Mouse (Mus musculus): ENCODE data around the gene Polr3k.

The Polr3k gene

DNA sequence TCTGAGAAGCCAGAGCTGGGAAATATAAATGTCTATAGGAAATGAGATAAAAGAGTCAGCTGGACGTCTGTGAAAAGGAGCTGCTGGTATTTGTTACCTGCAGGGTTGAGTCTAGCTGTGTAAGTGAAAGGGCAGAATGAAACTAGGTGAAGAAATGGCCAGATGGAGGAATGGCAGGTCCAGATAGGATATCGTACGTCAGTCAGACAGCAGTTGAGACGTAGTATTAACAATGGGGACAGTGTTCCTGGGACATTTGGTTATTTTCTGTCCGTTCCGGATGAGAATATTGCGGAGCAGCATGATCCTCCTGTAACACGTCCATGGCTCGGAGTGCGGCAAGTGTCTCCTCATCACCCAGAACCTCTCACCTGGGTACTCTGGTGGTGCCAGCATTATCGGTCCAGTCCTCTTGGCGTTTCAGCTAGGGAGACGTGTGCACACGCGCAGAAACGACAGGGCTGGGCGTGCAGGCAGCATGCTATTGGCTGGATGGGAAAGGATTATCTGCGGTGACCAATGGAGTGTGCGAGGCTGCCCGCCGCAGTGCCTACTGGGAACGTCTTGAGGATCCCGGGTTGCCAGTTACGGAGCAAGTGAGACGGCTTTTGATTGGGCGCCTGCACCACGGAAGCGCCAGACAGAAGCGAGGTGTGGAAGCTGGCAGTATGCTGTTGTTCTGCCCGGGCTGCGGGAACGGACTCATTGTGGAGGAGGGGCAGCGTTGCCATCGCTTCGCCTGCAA, at the start of gene Polr3k:
TSS of gene Polr3k (plus strand) at position 547 of the 745 bp plus-strand sequence.
- peak; percentile 88 to 93 for DNase-seq

DNA sequence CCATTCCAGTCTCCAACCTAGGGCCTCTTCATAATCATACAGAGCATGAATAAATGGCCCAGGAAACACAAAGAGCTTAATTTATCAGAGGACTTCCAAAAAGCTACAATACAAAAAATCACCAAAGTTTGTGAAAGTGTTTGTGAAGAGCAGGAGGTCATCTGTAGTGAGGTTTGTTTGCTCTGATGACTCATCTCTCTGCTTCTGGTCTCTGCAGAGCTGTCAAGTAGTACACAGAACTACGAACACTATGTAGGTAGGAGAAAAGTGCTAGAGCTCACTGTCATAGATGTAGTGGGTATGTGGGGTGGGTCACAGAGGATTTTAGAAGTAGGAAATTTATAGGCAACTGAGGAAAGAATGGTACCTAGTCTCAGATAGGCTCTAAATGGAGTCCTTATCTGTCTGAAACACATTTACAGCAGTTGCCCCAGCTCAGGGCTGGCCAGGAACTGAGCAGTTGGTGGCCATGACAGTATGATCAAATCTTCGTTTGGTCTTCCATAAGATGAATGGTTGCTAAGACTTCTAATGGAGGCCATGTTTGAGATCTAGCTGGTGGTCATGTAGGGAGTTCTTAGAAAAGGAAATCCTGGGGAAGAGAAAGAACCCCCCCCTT, 35.0 kb upstream of the Polr3k start:
- DNase-seq, result no peak

DNA sequence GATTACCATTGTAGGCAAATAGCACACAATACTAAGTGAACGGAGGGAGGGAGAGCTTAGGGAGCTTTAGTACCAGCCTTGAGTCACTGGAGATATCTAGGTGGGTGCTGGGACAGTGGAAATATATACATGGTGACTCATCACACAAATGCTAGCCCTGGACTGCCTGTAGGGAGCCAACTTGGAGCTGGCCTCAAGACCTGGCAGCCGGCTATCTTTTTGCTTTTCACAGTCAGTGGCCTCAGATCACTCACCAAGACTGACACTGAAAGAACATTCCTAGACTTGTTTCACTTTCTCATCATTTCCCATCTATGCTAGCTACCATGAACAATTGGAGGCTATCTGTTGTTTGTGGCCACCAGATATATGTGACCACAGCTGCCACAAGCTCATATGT, 31.4 kb upstream of the Polr3k start:
- no peak for DNase-seq

DNA sequence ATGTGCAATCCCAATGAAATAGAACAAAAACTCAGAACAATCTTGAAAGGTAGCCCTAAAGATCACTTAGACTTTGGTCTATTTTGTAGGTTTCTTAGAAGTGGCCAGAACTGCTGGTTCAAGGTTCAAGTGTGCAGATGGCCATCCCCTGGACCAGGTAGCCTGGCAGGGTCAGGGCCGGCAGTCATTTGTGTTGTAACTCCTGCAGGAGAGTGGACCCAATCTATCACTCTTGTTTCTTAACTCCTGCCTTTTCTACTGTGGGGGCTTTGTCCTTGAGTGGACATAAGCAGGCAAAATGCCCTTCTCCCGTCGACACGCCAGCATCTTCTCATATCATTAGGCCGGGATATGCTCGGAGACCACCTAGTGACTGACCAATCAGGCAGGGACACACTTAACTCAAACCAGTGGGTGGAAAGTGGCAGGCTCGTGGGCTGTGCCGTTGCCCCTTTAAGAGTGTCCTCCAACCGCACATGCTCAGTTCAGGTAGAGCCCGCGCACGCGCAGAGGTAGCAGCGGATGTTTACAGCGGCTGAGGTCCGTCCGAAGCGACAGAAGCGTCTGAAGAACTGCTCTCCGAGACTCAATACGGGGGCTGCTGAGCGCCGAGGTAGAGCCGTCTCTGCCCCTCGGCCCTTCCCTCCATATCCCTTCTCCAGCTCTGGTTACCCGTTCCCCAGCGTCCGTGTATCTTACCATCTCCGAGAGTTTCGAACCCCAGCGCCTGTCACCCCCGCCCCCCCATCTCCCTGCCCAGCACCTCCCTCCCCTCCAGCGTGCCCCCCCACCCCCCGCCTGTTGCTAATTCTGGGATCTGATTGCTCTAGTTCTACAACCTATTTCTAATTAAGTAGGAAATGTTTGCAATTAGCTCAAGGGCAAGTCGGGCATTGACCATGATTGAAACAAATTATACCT, 26.5 kb upstream of the Polr3k start, which contains the start of gene Pcmtd2:
TSS of gene Pcmtd2 (plus strand) at position 483 of the 921 bp plus-strand sequence.
- DNase-seq, result peak; percentile 92

DNA sequence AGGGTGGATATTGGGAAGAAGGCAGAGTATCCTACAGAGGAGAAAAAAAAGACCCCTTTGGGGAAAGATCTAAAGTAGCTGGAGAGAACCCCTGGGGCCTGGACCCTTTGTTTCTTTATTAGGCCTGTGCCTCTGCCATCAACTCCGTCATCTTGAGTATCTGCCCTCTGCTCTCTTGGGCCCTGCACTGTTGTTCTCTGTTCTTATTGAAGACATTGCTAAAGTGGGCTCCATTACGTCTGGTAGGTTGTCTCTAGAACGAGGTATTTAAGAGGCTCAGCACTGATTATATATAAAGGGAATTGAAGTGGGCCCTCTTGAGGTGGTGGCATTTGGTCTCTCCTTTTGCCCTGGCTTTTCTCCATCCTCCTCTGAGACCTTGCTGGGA, 25.9 kb upstream of the Polr3k start:
- peak in 1 of 2 experiments; percentile 4 for DNase-seq

DNA sequence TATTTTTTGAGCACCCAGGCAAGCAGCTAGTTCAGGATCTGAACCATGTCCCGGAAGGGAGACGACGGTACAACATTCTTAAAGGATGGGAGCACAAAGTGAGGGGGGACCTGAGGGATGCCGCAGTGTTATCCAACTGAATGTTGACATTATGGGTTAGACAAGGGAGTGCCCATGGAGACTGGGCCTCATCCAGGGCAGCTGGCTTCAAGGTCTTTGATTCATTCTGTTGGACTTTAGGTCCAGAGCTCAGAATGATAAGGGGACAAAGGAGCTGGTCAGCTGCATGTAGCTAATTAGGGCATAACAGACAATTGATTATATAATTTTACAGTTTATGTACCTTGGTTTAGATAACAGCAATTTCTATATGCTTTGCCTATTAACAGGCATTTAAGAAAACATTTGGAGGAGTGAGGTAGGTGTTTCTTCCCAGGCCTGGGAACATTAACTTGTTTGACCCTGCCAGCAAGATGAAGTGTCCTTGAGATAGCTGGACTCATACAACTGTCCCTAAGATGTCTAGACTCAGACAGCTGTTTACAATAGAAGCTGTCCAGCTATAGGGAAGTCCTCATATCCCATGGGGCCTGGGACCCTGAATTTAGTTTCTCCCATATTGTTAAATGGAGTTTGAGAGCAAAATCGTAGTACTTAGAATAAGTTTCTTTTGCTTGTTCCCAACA, 18.3 kb upstream of the Polr3k start:
- DNase-seq, result no peak

DNA sequence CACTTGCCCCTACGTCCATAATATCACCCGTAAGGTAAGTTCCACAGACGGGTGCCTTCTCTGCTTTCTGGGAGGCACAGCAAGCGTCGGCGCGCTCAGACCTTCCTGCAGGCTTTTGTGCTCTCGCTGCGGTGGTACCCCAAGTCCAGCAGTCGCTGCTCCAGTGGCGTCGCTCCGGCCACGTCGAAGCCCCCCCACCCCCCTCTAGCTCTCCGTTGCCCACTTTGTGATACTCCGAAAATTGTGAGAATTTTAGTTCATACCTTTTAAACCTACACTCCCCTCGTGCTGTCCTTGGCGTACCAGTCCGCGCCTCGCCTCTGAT, 361 bp downstream of the Polr3k start:
- DNase-seq, result no peak

DNA sequence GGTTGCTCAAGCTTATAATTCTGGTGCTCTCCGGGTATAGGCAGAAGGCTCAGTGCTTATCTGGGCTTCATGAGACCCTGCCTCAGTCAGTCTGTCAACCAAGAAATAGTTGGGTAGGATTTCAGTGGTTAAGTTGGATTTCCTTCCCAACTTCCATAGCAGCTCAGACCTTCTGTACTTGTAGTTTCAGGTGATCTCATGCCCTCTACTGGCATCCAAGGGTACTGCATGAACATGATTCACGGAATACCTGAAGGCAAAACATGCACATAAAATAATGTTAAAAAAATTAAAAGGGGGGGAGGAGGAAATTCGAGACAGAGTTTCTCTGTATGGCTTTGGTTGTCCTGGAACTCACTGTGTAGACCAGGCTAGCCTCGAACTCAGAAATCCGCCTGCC, 2.8 kb downstream of the Polr3k start:
- peak; percentile 42 to 48 for DNase-seq

DNA sequence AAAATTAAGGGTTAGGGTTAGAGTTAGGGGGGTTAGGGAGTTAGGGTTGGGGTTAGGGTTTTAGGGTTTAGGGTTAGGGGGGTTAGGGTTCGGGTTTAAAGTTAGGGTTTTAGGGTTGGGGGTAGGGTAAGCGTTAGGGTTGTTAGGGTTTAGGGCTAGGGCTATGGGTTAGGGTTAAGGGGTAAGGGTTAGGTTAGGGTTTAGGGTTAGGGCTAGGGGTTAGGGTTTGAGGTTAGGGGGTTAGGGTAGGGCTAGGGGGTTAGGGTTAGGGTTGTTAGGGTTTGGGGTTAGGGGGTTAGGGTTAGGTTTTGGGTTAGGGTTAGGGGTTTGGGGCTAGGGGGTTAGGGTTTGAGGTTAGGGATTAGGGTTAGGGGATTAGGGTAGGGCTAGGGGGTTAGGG, 6.9 kb downstream of the Polr3k start:
- DNase-seq, result no peak

DNA sequence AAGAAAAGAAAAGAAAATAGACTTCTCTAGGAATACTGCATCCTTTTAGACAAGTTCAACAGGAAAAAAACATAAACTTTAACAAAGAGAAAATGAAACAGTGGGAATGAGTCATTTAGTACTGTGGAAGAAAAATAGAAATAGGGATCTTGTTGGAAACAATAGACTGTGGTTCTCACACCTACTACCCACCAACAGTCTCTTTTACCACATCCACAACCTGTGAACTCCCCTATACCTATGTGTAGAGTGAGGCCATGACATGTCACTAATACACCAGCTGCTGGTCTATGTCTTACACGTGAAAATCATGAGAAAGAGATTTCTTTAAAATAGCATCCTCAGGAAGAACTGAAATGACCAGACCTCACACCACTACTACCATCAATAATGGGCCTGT, 14.8 kb downstream of the Polr3k start:
- no peak for DNase-seq

DNA sequence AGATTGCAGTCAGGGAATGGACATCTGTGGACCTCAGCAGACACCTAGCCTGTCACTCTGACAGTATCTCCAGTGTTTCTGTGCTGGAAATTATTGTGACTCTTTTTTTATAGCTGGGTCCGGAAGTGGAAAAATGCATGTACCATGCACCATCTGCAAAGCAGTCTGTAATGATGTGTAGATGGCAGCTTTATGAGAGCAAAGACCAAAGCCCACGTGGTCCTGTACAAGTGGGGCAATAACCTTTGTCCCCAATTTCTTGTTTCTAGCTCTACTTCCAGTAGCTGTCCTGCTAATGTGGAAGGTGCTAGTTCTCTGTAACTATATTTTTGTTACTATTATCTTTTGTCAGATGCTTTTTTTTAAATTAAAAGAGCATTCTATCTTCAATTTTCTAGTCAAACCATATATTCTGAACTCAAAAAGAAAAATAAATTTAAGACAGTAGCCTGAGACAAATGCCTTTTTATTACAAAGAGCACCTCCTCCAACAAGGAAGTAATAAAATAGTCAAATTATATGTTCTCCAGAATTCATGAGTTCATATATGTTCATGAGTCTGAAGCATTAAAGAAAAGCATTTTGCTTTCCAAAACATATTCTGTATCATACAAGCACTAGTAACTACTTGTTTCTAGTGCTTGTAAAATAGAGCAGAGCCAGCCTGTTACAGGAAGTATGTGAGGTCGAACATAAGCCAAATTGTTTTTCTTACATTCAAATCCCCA, 19.0 kb downstream of the Polr3k start:
- DNase-seq, result no peak

DNA sequence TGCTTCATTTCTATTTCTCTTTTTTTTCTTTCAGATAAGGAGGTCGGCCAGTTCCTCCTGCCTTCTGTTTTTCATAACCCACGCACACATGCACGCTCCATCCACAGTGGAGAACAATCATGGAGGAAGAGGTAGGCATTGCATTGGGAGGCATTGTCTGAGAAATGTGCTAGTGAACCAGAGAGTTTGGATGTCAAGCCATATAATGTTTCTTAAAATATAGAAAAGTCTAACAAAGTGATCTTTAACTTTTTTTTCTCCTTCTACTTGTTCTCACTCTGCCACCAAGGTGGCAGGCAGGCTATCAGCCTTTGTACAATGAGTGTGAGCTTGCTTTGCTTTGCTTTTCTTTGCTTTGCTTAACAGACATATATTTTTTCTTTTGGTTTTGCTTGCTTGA, 53.7 kb downstream of the Polr3k start:
- DNase-seq, result no peak

DNA sequence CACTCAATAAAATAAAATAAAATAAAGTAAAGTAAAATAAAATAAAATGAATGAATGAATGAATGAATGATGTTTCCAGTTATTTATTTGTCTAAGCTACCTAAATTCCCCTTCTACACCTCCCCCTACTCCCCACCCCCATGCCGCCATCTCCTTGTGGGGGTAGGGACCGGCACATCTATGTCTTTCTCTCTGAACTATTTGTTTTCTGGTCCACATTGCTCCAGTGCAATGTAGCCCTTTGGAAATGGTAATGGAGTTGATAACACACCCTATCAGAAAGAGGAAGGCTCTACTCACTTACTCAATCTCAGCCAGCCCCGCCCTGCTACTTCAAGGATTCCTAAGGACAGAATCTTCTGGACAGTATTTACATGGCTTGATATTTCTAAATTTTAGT, 54.4 kb downstream of the Polr3k start:
- DNase-seq, result peak in 1 of 2 experiments; percentile 25

Data from thymus, postnatal 36 days (tissue).